Mouse (Mus musculus) MEL (cell line): ENCODE measurements around the gene Slmap.

Source experiments
- CHD1 ChIP-seq: IDR thresholded peaks from 2 replicates; pipeline ENCODE4 v1.6.1; 2012; ENCODE audit warnings: low read depth, mild to moderate bottlenecking, inconsistent platforms, low read length, improper control_type of control experiment
- CTCF ChIP-seq, 3 experiments: IDR thresholded peaks in 2 of 3; conservative IDR thresholded peaks in 1 of 3; 2 replicates each; pipeline ENCODE4 v1.5.1; 2011 to 2012; ENCODE audit warnings: low read length in 3 of 3, low read depth in 2 of 3, mild to moderate bottlenecking in 2 of 3, improper control_type of control experiment in 1 of 3, inconsistent platforms in 1 of 3, mixed read lengths in 1 of 3, moderate library complexity in 1 of 3; ENCODE audit not compliant: control insufficient read depth in 1 of 3, insufficient read depth in 1 of 3, poor library complexity in 1 of 3, severe bottlenecking in 1 of 3
- JUND ChIP-seq: IDR thresholded peaks from 2 replicates; pipeline ENCODE4 v1.6.1; 2011; ENCODE audit warnings: low read depth, mild to moderate bottlenecking, improper control_type of control experiment, low read length
- POLR2A ChIP-seq, 2 experiments: IDR thresholded peaks; 2 replicates each; pipeline ENCODE4 v1.6.1; 2011 to 2012; ENCODE audit warnings: low read length in 2 of 2, mild to moderate bottlenecking in 2 of 2, control low read depth in 1 of 2, improper control_type of control experiment in 1 of 2, low read depth in 1 of 2, moderate library complexity in 1 of 2; ENCODE audit not compliant: control insufficient read depth in 1 of 2, insufficient read depth in 1 of 2, poor library complexity in 1 of 2
- SMC3 ChIP-seq: IDR thresholded peaks from 2 replicates; pipeline ENCODE4 v1.6.1; 2011; ENCODE audit warnings: low read depth, low read length, improper control_type of control experiment
- TBP ChIP-seq: IDR thresholded peaks from 2 replicates; pipeline ENCODE4 v1.8.0; 2011; ENCODE audit warnings: low read depth, low read length, improper control_type of control experiment
- ZMIZ1 ChIP-seq: IDR thresholded peaks from 2 replicates; pipeline ENCODE4 v1.6.1; 2012; ENCODE audit warnings: low read depth, mild to moderate bottlenecking, inconsistent platforms, low read length, improper control_type of control experiment, moderate library complexity

GRCm38 (mm10) chr14:26517843-26518242, 16.9 kb downstream of the Slmap start:
- no peak for TF ChIP-seq CTCF (IDR thresholded peaks at IDR 0.05 in 2 of 3, conservative IDR thresholded peaks at IDR 0.05 in 1 of 3; ENCODE audit: control insufficient read depth in 1 of 3, insufficient read depth in 1 of 3, low read depth in 2 of 3, low read length in 3 of 3, poor library complexity in 1 of 3, severe bottlenecking in 1 of 3)
- no peak for TF ChIP-seq CHD1
- TF ChIP-seq TBP: no peak
- TF ChIP-seq JUND: no peak
- no peak for TF ChIP-seq SMC3
- TF ChIP-seq ZMIZ1: no peak
- TF ChIP-seq POLR2A (IDR thresholded peaks at IDR 0.05; ENCODE audit: control insufficient read depth in 1 of 2, insufficient read depth in 1 of 2, low read depth in 1 of 2, low read length in 2 of 2, poor library complexity in 1 of 2): no peak
